Mouse (Mus musculus) heart, postnatal 0 days (tissue): ENCODE measurements around the gene Tmem86a.

Experiments used
- CTCF ChIP-seq: IDR thresholded peaks from 2 replicates; pipeline ENCODE4 v1.5.1; 2016; ENCODE audit warnings: antibody characterized with exemption, control low read depth, low read depth
- EP300 ChIP-seq: IDR thresholded peaks from 2 replicates; pipeline ENCODE4 v1.6.1; 2016; ENCODE audit warnings: antibody characterized with exemption, low read depth

DNA sequence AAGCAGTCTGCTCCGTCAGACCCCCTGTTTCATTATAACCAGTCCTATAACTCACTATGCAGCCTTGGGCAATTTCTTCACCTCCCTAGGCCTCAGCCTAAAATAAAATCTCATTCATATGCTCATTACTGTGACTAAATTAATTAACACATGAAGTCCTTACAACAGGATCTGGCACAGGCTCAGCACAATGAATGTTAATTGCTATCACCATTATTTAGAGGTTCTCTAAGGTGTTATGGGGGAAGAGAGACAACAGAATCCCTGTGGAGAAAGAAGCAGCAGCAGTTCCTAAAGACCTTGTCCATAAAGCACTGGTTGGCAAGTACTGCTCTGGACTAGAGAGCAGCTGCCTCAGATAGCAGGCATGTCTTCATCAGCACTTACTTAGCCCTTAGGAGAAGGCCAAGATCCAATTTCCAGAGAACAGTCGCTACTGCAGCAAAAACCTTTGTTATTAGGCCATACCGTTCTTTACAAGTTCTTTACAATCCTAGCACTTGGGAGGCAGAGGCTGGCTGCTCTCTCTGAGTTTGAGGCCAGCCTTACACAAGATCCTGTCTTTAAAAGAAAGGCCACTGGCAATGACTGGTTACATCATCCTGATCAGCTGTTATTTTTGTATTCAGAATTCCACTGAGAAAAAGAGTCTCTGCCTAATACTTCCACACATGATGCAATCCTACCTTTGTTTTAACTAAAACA, 46.8 kb upstream of the Tmem86a start:
- TF ChIP-seq CTCF (no peak), EP300 (no peak)
